Mouse (Mus musculus) heart, postnatal 0 days (tissue): ENCODE data around the gene Megf11.

Experiments
- CTCF ChIP-seq: IDR thresholded peaks from 2 replicates; pipeline ENCODE4 v1.5.1; 2016; ENCODE audit warnings: antibody characterized with exemption, control low read depth, low read depth
- EP300 ChIP-seq: IDR thresholded peaks from 2 replicates; pipeline ENCODE4 v1.6.1; 2016; ENCODE audit warnings: antibody characterized with exemption, low read depth

GRCm38 (mm10) chr9:64369871-64370270 lies 15.6 kb upstream of the Megf11 start:
- TF ChIP-seq CTCF, result no peak
- TF ChIP-seq EP300, result no peak
